Mouse (Mus musculus): ENCODE results near the gene Map4k1. TPM values are rescaled to one million over a fixed set of nuclear protein-coding genes. Genes with fewer than 3 reads are reported as not detected.
A peak's percentile ranks its signal among the peaks of the same experiment; 100 is the strongest.

Gene Map4k1
- total RNA-seq, 1 experiment from 2014 or later: 1.1 TPM

DNA sequence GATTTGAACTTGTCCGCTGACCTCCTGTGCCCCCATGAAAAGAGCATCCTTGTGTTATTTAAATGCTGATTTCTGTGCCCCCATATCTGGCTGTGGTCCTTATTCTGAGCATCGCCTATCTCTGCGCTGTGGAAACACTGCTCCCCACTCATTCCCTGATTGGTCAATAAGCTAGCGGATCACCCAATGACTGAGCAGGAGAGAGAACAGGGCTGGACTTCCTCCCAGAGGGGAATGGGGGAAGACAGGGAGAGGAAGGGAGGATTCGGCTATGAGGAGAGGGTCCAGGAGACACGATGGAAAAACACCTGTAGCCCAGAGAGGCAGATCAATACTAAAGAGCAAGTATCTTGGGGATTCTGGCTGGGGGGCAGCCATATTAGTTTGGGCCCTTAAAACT is 46.9 kb downstream of the Map4k1 start:
- DNase-seq: no peak

DNA sequence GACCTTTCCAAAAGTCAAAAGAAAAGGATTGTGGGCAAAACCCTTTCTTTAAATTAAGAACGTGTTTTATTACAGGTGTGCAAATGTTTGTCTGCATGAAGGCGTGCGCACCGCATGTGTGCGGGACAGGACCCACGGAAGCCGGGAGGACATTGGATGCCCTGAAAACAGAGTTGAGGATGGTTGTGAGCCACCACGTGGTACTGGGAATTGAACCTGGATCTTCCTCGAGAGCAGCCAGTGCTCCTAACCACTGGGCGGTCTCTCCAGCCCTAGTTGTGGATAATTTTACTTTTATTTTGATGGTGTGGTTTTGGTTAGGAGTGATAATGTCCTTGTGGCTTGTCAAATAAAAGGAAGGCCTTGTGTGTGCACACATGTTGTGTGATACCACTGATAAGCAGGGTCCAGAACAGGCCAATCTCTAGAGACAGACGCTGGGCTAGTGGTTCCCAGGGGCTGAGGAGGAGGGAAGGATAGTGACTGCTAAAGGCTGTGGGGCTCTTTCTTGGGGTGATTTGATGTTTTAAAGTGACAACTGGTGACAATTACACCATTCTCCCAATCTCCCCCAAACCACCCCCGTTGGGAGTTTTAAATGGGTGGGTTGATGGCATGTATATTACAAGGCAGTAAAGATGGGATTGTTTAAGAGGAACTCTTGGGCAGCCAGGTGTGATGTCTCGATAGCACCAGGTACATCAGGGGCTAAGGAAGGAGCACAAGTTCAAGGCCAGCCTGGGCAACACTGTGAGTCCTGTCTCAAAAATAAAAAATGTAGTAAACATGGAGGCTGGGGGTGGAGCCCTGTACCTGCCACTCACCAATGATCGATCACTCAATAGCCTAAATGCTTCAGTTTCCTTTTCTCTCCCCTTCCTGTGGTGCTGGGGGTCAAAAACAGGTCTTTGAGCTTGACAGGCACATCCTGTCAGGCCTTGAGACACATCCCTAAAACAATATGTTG is 48.1 kb downstream of the Map4k1 start:
- no peak for DNase-seq

DNA sequence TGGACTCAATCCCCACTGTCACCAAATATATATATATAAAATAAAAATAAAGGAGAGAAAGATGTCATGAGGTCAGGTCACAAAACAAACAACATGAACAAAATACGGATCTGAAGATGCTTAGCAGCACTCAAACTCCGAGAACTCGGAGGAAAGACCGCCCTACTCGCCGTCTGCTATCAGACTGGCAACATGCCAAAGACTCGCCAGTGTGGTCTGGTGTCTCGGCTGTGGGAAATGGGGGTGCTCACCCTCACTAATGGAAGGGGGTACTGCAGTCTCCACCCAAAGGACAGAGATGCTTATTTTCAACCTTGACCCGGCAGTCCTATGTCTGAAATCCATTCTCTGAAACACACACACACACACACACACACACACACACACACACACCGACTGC is 49.8 kb downstream of the Map4k1 start:
- DNase-seq: no peak

DNA sequence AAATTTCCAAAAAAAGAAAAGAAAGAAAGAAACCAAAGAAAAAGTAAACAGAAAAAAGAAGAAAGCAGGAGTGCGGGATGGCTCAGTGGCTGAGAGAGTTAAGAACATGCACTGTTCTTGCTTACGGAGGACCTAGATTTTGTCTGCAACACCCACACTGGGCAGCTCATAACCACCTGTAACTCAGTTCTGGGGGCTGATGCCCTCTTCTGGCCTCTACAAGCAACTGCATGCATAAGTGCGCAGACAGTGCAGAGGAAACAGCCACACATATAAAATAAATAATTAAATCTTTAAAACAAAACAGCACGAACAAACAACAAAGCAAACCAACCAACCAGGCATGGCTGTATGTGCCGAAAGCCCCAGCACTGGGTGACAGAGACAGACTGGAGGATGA is 50.8 kb downstream of the Map4k1 start:
- DNase-seq: no peak

DNA sequence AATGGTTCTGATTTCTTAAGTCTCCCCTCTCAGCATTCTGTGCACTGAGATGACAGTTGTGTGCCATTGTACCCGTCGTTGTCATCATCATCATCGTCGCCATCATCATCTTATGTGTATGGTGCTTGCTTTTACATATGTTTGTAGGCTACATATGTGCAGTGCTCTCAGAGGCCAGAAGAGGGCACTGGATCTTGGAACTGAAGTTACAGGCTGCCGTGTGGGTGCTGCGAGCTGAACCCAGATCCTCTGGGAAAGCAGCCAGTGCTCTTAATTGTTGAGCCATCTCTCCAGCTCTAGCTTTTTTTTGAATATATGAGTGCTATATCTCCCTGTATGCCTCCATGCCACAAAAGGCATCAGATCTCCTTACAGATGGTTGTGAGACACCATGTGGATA is 55.4 kb downstream of the Map4k1 start:
- no peak for DNase-seq

DNA sequence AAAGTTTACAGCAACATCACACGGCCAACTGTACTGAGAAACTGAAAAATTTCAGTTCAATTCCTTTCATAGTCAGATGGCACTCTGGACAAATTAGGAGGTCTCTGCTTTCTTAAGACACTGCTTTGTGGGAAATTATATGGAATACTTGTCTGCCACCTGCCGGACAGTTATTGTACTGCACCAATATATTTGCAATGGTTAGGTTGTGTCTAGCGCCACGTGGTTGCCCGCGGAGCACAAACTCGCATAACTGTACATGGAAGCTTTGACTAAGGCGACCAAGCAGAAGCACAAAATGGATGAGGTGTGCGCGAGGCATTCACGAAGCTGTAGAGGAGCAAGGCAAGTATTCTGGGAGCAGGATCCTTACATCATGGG is 57.7 kb downstream of the Map4k1 start:
- peak; percentile 72 for DNase-seq

DNA sequence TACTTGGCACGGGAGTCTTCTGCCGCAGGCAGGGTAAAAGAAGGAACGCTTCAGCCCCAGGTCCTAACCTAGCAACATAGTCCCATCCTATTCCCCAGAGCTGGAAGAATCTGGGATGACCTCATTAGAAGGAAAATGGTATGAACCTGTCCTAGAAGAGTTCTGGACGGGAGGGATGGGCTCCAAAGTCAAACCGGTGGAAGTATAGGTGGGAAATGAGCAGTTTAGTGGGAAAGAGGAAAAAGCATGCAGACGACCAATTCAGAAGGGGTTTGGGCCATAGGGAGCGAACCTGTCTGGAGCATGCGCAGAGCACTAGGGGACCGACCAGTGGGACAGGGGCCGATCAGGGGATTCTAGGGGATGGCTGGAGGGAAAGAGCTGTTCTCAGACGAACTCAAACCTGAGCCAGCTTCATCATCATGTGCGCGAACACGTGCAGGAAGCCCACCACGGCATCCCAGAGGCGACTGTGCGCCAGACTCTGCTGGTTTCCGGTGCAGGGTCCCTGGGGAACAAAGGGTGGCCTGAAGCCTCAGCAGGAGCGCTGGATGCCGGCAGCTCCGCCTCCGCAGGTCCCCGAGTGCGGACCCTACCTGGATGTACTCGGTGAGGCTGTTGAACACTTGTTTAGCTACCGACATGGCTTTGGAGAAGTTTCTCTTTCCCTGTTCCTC is 58.3 kb downstream of the Map4k1 start:
- DNase-seq: no peak

DNA sequence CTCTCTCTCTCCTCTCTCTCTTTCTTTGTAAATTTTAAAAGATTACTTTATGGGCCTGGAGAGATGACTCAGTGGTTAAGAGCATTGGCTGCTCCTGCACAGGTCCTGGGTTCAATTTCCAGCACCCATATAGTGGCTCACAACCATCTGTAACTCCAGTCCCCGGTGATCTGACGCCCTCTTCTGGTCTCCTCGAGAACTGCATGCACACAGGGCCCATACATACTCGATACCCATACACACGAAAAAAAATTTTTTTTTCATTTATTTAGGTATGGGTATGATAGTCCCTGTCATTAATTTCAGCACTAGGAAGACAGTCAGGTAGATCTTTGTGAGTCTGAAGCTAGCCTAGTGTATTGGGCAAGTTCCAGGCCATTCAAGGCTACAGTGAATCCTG is 59.3 kb downstream of the Map4k1 start:
- DNase-seq: no peak

DNA sequence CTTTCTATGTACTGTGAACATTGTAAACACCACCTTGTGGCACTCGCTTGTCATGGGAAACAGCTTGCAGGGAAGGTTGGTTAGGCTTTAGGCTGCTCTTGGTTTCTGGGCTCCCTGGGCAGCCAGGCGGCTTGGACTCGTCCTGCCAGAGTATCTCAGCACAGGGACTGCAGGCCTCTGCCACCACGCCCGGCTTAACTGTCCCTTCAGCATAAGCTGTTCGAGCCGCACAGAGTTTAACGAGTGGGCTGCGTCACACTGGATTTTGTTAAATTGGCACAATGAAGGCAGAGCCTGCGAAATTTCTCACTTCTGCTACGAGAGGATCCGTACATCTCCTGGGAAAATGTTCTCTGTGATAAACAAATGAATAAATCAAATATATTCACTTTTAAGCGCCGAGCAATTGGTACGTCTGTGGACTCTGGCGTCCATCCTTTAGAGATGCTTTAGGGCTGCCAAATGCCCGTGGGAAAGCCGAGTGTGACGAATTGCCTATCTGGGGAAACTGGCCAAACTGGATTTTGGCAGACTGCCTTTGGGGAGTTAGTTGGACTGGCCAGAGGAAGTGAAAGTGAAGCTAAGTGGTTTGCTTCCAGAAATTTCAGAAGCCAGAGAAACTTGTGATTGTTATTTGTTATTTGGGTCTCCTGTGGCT is 61.3 kb downstream of the Map4k1 start:
- peak; percentile 69 for DNase-seq

DNA sequence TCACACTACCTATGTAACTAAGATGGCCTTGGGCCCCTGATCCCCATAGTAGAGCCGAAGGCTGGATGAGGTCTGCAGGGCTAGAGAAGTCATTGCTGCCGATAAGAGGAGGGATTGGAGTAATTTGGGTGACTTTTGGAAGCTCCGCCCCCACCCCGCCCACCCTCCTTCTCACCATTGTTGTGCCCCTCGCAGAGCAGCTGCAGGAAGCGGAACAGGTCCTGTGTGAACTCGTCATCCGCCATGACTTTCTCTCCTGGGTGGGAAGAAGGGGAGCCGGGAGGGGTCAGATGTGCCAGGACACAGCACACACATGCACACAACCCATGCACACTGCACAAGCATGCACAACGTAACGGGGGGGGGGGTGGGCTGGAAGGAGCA is 61.8 kb downstream of the Map4k1 start:
- no peak for DNase-seq

DNA sequence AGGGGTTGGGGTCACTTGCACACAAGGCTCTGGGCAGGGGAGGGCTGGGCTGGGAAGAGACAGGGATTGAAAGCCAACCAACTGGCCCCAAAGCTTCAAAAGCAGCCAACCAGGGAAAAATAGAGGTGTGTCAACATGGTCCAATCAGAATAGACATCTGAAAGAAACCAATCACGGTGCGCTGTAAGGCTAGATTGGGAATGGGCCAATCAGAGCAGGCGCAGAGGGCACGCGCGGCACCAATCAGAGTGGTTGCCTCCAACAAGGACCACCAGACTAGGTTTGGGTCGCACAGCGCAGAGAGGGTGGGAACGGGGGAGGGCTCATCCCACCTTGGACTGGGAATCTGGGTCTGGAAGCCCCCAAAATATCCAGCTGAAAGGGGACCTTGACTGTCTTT is 62.5 kb downstream of the Map4k1 start:
- DNase-seq: no peak

DNA sequence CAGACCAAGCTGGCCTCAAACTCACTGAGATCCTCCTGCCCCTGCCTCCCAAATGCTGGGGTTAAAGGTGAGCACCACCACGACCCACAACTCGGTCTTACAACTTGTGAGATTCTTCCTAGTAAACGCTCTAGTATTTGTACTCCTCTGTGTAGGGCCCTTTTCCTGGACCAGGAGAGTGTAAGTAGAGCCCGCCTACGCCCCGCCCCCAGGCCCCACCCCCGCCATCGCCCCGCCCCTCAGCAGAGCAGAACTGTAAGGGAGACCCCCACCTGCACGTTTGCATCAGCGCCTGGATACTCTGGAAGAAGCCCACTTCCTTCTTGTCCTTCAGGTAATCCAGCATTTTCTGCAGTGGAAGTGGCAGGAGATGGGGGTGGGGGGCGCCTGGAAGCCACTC is 64.7 kb downstream of the Map4k1 start:
- DNase-seq: no peak

DNA sequence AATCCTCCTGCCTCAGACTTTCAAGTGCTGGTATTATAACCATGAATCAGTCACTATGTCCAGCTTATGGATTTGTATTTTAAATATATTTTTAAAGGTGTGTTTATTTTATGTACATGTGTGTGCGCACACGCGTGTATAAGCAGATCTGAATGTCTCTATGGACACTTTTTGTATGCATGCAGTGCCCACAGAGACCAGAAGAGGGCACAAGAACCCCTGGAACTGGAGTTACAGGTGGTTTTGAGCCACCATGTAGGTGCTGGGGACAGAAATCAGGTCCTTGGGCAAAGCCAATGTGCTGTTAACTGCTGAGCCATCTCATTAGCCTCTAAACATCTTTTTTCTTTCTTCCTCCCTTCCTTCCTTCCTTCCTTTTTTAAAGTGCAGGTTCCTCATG is 66.2 kb downstream of the Map4k1 start:
- DNase-seq: no peak

DNA sequence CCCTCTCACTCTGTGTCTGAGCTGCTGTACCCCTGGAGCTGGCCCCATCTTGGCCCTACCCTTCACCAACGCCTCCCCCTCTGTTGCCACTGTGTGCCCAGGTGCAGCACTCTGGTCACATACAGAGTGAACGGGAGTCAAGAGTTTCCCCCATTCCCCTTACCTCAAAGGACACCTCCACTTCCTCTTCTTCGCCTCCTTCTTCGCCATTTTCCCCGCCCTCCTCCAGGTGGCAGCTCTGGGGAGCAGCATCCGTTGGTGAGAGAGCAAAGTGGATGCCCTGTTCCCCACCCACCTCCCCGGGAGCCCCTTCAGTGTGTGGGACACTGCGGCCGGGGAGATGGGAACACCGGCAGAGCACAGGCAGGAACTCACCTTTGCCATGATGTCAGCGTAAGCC is 66.8 kb downstream of the Map4k1 start:
- no peak for DNase-seq

DNA sequence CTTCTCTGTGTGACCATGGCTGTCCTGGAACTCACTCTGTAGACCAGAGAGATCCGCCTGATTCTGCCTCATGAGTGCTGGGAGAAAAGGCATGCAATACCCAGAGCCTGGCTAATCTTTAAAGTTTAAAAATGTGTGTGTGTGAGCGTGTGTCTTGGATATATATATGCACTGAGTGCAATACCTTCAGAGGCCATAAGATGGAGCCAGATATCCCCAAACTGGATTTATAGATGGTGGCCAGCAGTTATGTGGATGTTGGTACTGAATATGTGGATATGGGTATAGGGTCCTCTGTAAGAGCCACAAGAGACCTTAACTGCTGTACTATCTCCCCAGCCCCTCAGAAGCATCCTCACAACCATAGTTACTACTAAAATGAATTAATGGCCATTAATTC is 68.9 kb downstream of the Map4k1 start:
- no peak for DNase-seq

DNA sequence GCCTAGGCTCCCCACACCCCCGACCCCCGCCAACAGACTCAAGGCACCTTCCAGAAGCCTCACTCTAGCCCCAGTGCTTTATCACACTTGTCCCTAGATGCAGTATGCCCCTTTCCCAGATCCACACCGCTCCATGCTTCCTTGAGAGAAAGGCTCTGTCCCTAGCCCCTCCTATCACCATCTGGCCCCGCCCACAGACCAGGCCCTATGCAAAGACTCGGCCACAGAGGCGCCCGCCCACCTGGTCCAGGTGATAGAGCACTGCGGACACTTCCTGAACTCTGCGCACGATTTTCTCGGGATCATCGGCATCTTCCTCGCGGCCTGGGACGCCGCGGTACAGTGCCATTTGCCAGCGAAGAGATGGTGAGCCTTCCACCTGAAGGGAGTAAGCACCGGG is 71.0 kb downstream of the Map4k1 start:
- DNase-seq: no peak

Small RNAs within 50 kb of the gene (microRNA-seq; reads per million reads assigned to microRNA genes)
- 0 reads per million in 2 experiments for gene Gm44408

Other genes with a start within 250 kb of the Map4k1 start
- gene Mrps12, start 240.2 kb upstream of the Map4k1 start, total RNA-seq (2021): 78.8 and 86.5 TPM in 2 replicates
- gene Sars2, start 240.1 kb upstream of the Map4k1 start, total RNA-seq (2021): 15.4 and 22.3 TPM in 2 replicates
- not detected in 2 replicates for gene Ccer2, start 225.9 kb upstream of the Map4k1 start, total RNA-seq (2021)
- gene Sirt2, start 215.3 kb upstream of the Map4k1 start, total RNA-seq (2021): 71.4 and 75.2 TPM in 2 replicates
- 36.8 and 42.6 TPM in 2 replicates for gene Nfkbib, start 214.5 kb upstream of the Map4k1 start, total RNA-seq (2021)
- gene Rinl, start 193.1 kb upstream of the Map4k1 start, total RNA-seq (2021): 2.9 and 3.1 TPM in 2 replicates
- gene Hnrnpl, start 173.5 kb upstream of the Map4k1 start, total RNA-seq (2021): 423 and 491 TPM in 2 replicates
- 445 and 492 TPM in 2 replicates for gene Ech1, start 156.8 kb upstream of the Map4k1 start, total RNA-seq (2021)
- gene Lgals4, start 148.2 kb upstream of the Map4k1 start, total RNA-seq (2021): 14.4 and 17.6 TPM in 2 replicates
- gene Lgals7, start 118.2 kb upstream of the Map4k1 start, total RNA-seq (2021): not detected in 2 replicates
- gene Capn12, start 100.6 kb upstream of the Map4k1 start, total RNA-seq (2021): 0.21 TPM in 1 of 2 replicates, not detected in the other
- gene Actn4, start 19.7 kb upstream of the Map4k1 start, total RNA-seq (2021): 204 and 206 TPM in 2 replicates
- gene Eif3k, start 186 bp upstream of the Map4k1 start, total RNA-seq (2021): 222 and 254 TPM in 2 replicates
- 0.14 and 0.18 TPM in 2 replicates for gene Ryr1, start 143.1 kb downstream of the Map4k1 start, total RNA-seq (2021)
- 0.90 and 1.7 TPM in 2 replicates for gene Rasgrp4, start 152.8 kb downstream of the Map4k1 start, total RNA-seq (2021)
- gene Fam98c, start 174.2 kb downstream of the Map4k1 start, total RNA-seq (2021): 14.4 and 15.7 TPM in 2 replicates
- gene Ggn, start 188.2 kb downstream of the Map4k1 start, total RNA-seq (2021): 1.3 and 1.4 TPM in 2 replicates
- gene Spred3, start 188.4 kb downstream of the Map4k1 start, total RNA-seq (2021): 7.4 and 11.0 TPM in 2 replicates
- gene Psmd8, start 198.7 kb downstream of the Map4k1 start, total RNA-seq (2021): 176 and 192 TPM in 2 replicates
- 0.67 and 2.8 TPM in 2 replicates for gene Catsperg1, start 232.0 kb downstream of the Map4k1 start, total RNA-seq (2021)

Measured in adrenal gland, postnatal 25 days (tissue).